Mouse (Mus musculus): ENCODE measurements around the gene Slc24a3.

Gene Slc24a3

DNA sequence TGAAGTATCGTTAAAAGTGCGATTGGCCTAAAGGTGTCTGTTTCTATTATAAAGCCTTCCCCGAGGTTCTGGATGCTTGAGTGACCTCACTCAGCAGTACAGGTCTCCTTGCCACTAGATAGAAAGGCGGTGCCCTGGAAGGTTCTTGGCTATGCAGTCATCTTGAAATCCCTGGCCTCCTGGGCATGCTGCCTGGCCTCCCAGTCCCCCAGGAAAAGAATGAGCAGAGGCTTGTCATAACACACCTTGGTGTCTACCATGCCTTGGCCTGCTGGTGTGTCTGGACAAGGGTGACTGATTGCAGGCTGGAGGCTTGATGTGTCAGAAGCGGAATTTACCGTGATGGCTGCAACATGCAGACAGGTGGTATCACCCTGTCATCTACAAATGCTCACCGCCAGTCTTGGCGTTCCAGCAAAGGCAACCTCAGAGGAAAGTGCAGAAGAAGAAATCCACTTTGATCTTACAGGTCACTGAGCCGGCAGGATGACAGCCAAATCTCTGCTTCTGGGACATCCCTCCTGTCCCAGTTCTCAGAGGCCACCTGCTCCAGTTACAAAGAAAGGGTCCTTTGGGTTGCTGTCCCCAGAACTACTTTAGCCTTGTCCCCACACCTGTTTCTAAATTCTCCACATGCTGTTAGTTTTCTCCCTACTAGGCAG is 106.6 kb downstream of the Slc24a3 start:
- intact Hi-C loops (cut with DNase I): no loop called here

DNA sequence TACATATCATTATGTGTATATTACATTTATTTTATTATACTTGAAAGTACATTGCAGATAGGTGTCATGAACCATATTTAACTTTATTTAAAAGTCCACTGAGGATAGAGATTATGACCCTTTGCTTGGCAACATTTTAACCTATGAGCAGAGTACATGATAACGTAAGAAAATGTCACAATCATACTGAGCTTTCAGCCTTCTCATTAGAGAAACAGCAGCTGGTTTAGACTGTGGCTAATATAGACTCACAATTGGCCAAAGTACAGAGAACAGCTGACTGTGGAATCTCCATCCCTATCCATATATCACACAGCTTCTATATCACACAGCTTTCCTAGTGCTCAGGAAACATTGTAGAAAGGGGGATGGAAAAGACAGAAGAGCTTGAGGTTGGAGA is 111.8 kb downstream of the Slc24a3 start:
- intact Hi-C loops (cut with DNase I): no loop called here

- intact Hi-C loops (cut with DNase I): loop anchor here (10.0 kb wide), 1 partner anchor 649 kb away; no protein-coding TSS in a partner anchor
These were observed 116.2 kb downstream of the Slc24a3 start for GRCm38 (mm10) chr2:145283746-145284145.

DNA sequence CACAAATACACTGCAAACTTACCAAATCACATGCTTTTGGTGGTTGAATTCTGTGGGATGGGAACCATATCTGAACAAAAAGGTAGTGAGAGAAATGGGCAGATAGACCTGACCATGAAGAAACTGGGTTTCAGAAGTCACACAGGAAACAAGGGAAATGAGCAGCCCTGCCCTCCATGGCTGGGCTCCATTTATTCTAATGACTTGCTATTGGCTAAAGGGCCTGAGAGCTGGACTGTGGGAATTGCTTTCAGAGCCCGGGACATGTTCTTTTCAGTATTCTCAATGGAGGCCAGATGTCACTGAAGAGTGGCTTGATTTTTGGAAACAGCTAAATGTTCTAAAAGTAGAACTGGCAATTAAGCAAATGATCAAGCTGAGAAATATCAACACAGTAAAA is 120.9 kb downstream of the Slc24a3 start:
- intact Hi-C loops (cut with DNase I): loop anchor here (10.0 kb wide), 1 partner anchor 654 kb away; no protein-coding TSS in a partner anchor

- intact Hi-C loops (cut with DNase I): loop anchor here (2.0 to 10.0 kb wide), 3 partner anchors 125 to 293 kb away; partner anchors contain the start of gene Slc24a3
These were observed 123.9 kb downstream of the Slc24a3 start for GRCm38 (mm10) chr2:145291473-145291872.

- intact Hi-C loops (cut with DNase I): loop anchor here (10.0 kb wide), 2 partner anchors 223 to 293 kb away; no protein-coding TSS in a partner anchor
These were observed 124.6 kb downstream of the Slc24a3 start for GRCm38 (mm10) chr2:145292196-145292595.

DNA sequence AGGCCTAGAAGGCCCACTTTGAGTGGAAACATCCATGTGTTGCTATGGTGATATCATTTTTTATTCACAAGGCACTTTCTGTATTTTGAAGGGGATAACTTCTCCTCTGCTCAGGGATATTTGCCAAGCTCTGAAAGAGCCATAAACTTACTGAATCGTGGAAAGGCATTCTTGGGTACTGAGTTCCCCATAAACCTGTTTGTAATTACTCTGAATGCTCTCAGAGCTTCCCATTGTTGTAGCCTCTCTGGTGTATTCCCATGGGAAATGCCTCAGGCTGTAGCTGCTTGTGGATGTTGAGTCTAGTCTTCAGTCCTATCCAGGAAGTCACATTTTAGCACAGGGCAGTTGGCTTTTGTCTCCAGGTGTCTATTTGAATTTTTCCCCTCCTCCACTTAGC is 125.3 kb downstream of the Slc24a3 start:
- intact Hi-C loops (cut with DNase I): loop anchor here (10.0 kb wide), 2 partner anchors 222 to 292 kb away; no protein-coding TSS in a partner anchor

GRCm38 (mm10) chr2:145296906-145297305 is 129.4 kb downstream of the Slc24a3 start:
- intact Hi-C loops (cut with DNase I): loop anchor here (10.0 kb wide), 2 partner anchors 218 to 288 kb away; no protein-coding TSS in a partner anchor

DNA sequence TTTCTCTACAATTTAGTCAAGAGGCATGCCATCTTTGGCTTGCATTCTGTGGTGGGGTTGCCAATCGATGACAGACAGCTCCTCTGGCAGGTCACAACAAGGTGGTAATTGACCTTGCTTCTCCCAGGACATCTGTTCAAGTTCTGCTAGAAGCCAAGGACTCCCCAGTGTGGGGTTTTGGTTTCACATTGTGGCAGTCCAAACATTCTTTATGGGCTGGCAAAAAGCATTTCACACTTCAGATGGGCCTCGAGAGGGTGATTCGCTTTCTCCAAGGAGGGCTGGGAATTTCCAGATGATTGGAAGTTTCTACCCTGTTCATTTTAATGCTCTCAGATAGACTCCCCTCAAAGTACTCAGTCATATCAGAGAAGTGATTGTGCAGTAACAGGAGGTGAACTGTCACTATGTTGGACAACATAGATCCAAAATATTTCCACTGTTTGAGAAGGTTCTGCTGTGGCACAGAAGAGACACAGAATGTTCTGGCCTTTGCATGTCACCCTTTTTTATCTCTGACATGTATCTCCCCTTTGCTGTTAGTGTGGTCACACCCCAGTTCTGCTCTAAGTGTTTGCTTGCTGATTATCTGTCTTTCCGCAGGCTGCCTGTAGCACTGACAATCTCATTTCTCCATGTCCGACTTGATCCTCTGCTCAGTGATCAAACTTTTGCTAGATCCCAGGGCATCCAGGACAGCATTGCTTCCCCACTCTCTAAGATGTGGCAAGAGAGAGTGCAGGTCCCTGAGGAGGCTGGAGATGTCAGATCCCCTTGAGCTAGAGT is 132.6 kb downstream of the Slc24a3 start:
- intact Hi-C loops (cut with DNase I): loop anchor here (10.0 kb wide), 2 partner anchors 215 to 285 kb away; no protein-coding TSS in a partner anchor

DNA sequence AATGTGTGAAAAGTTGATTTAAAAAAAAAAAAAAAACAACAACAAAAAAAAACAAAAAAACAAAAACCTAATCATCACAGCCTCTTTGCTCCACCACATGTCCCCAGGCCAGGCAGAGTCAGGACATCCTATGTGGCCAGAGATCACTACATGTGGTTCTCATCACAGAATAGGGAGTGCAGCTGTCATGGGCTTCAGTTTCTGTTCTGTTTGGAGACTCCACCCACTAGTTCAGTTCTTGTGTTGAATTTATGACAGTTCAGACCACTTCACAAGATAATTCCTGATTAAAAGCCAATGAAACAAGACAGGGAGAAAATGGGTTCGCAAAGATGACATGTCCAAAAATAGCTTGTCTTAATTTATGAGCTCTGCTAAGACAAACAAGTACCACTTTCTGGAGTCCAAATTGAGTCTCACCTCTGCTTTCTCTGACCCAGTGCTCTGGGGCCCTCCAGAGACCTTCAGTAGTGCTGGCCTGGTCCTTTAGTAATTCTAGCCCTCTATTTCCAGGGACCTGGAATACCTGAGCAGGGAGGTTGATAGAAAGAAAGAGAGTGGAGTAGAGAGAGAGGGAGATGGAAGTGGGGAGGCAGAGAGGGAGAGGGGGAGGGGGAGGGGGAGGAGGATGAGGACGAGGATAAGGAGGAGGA is 139.8 kb downstream of the Slc24a3 start:
- intact Hi-C loops (cut with DNase I): no loop called here

GRCm38 (mm10) chr2:145318916-145319315 is 151.4 kb downstream of the Slc24a3 start:
- intact Hi-C loops (cut with DNase I): no loop called here

DNA sequence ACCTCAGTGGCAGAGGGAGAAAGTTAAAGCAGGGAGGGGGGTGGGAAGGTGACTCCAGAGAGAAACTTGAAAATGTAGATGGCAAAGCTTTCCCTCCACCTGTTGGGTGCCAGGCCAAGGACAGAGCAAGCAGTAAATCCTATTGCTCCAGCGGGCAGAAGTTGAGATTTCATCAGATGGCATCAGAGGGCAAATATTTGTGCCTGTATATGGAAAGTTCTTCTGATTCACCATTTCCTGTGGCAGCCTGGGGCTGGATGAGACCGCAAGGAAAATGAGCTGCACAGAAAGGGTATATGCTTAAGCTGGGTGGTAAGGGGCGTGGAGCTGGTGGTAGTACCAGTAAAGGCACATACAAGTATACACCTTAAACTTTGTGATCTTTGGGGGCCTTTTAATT is 153.7 kb downstream of the Slc24a3 start:
- intact Hi-C loops (cut with DNase I): no loop called here

DNA sequence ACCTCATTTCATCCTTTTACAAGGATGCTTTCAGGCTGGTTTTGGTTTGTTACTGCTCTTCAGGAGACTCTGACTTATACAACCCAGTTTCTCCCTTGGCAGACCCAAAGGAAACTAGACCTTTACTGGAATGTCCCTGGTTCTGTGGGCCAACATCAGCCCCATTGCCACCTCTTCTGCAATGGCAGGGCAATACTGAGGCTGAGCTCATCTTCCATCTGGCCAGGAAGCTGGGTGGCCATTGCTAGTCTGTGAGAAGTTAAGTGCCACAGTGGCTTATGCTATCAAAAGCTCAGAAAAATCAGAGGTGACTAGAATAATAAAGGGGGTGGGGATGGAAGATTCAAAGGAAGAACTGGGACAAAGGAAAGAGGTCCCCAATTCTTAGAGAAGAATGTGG is 154.2 kb downstream of the Slc24a3 start:
- intact Hi-C loops (cut with DNase I): no loop called here

- intact Hi-C loops (cut with DNase I): no loop called here
These were observed 156.9 kb downstream of the Slc24a3 start for GRCm38 (mm10) chr2:145324477-145324876.

DNA sequence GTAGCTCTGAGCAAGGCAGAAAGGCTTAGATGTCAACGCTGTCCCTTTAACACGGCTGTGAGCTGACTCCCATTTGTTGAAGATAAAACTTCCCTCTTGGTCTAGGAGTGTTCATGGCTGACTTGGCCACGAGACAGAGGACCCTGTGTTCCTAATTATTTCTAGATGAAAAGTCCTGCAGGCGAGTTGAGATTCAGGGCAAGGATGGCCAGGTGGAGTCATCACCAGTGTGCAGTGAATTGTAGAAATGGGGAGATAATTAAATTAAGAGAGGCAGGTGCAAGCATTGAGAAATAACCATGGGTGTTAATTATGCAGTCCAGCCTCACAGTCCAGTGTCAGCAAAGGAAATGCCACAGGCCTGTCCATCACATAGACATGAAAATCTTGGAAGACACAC is 158.3 kb downstream of the Slc24a3 start:
- intact Hi-C loops (cut with DNase I): no loop called here

DNA sequence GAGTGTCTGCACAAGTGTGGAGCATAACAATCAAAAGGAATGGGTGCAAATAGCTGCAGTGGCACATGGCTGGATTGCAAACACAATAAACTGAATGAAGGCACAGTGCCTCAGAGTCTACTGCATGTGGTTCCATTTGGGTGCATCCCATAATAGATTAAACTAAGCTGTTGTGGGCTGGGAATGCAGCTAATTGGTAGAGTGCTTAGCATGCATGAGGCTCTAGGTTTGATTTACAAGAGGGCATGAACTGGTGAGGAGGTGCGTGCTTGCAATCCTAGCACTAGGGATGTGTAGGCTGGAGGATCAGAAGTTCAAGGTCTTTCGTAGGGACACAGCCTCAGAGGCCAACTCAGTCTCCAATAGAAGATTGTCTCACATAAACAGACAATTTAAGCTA is 159.0 kb downstream of the Slc24a3 start:
- intact Hi-C loops (cut with DNase I): no loop called here

DNA sequence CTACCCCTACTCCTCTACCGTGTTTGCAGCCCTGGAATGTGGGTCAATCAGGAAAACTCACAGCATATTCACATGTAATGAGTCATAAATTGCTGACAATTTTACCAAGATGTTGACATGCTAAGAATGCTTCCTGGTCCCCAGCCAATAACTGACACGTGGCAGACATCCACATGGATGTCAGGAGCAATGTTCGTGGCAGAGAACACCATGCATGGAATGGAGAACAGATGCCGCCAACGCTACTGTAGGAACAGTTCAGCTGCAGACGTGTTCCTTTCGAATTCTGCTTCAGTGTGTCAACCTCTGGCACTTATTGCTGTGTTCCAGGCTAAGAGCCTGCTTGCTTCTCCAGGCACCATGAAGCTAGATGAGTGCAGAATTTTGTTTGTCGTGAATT is 162.2 kb downstream of the Slc24a3 start:
- intact Hi-C loops (cut with DNase I): no loop called here

DNA sequence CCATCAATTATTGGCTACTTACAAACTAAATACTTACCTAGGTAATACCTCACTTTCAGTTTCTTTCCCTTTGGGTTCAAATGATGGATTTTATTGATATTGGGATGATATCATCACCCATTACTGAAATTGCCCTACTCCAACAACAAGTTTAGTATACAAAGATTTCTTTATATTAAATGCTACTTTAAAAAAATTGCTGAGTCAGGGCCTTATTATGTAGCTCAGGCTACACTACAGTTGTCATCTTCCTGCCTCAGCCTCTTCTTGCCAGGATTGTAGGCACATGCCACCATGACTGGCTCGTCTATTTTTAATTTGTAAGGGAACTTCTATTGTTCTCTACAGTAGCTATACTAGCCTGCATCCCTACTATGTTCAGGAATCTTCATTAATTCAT is 164.0 kb downstream of the Slc24a3 start:
- intact Hi-C loops (cut with DNase I): no loop called here

DNA sequence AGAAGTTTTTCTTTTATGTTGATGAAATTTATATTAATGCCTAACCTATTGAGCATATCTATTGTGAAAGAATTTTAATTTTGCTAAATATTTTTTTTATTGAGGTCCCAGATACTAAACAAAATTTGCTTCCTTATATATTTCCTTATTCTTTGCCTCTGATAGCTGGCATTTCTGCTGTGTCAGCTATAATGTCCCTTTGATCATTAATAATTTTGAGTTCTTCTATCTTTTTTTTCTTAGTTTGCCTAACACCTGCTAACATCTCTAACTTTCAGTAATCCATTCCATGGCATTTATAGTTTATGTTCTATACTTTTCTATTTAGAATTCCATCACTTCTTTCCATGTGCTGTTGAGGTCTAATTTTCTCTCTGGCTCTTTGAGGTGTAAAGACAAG is 165.9 kb downstream of the Slc24a3 start:
- intact Hi-C loops (cut with DNase I): no loop called here

DNA sequence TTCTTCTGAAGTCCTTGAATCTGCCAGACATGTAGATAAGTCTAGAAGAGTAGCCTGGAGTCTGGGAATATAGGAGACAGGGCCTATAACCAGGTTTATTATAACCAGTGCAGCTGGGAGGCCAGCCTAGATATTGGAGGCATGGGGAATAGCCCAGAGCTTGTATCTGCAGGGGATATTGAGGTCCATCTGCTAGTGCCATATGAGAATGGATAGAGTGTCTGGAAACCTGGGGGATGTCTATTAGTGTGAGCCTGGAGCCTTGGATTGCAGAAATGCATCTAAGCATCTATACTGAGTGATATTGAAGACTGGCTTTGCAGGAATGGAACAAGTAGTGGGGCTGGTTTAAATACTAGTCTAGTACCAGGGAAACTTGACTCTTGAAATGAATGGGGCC is 168.9 kb downstream of the Slc24a3 start:
- intact Hi-C loops (cut with DNase I): no loop called here

- intact Hi-C loops (cut with DNase I): no loop called here
These were observed 173.3 kb downstream of the Slc24a3 start for GRCm38 (mm10) chr2:145340816-145341215.

DNA sequence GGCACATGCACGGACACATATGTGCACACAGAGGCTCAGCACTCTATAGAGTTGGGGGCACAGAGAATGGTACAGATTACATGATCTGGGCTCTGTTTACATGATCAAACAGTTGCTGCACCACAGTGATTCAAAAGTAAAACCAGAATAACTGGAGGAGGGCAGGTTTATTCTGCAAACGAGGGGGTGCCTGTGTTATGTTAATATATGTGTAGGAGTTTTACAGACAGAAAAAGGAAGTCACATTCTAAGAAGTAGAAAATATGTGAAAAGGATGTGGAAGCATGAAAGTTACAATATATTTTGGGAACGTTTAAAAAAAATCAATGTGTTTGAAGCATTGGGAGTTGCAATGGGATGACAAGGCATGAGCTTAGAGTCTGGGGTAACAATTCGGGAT is 175.4 kb downstream of the Slc24a3 start:
- intact Hi-C loops (cut with DNase I): no loop called here
